Mouse (Mus musculus): ENCODE measurements around the gene Cym. TPM values are rescaled to one million over a fixed set of nuclear protein-coding genes. Genes with fewer than 3 reads are reported as not detected.

Gene Cym
- polyA plus RNA-seq (2017; shearing (Covaris generic)): not detected

GRCm38 (mm10) chr3:107221608-107222007 is at the start of gene Cym:
Gene Cym, minus strand, starts transcription at chr3:107221732.

GRCm38 (mm10) chr3:107239607-107240006 is 18.1 kb upstream of the Cym start, which contains the start of gene Prok1:
Gene Prok1, minus strand, starts transcription at chr3:107239707.

GRCm38 (mm10) chr3:107230527-107230926 is 9.0 kb upstream of the Cym start, which contains the start of gene A630076J17Rik:
Gene A630076J17Rik, plus strand, starts transcription at chr3:107230614.

GRCm38 (mm10) chr3:107182756-107183155 is 38.8 kb downstream of the Cym start, which contains the start of gene Kcna10:
Gene Kcna10, plus strand, starts transcription at chr3:107183056.

Other genes with a start within 250 kb of the Cym start
- gene Kcna3, start 185.6 kb downstream of the Cym start, polyA plus RNA-seq (2017; shearing (Covaris generic)): 36.5 TPM
- gene Kcna2, start 120.6 kb downstream of the Cym start, polyA plus RNA-seq (2017; shearing (Covaris generic)): 0.17 TPM
- not detected for gene Kcna10, start 38.7 kb downstream of the Cym start, polyA plus RNA-seq (2017; shearing (Covaris generic))
- not detected for gene A630076J17Rik, start 8.9 kb upstream of the Cym start, polyA plus RNA-seq (2017; shearing (Covaris generic))
- not detected for gene Prok1, start 18.0 kb upstream of the Cym start, polyA plus RNA-seq (2017; shearing (Covaris generic))
- gene Lamtor5, start 57.1 kb upstream of the Cym start, polyA plus RNA-seq (2017; shearing (Covaris generic)): 98.1 TPM
- 0.35 TPM for gene Slc16a4, start 69.5 kb upstream of the Cym start, polyA plus RNA-seq (2017; shearing (Covaris generic))
- 23.5 TPM for gene Rbm15, start 111.9 kb upstream of the Cym start, polyA plus RNA-seq (2017; shearing (Covaris generic))
- not detected for gene Kcnc4, start 237.8 kb upstream of the Cym start, polyA plus RNA-seq (2017; shearing (Covaris generic))